Mouse (Mus musculus): ENCODE measurements at regions not wholly inside any gene's neighbourhood (a gene's known extent, or its start where the extent isn't known, plus 50 kb on each side); places are given as distances from the start of the nearest gene placed in this dataset.

DNA sequence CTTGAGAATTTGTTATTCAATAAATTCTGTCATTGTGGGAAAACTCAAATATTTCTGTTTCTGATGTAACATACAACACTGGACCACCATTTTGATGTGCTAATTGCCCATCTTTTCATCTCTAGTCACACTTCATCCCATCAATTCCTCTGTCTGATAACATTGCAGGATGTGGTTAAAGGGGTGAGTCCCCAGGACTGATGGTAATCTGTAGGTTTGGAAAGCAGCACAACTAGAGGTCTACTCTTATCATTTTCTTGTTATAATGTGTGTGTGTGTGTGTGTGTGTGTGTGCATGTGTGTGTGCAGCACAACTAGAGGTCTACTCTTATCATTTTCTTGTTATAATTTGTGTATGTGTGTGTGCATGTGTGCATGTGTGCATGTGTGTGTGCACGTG lies 160.5 kb upstream of the Meis1 start:
- H3K36me3 ChIP-seq (ENCODE audit: control insufficient read depth, insufficient read depth, low read length, poor library complexity, severe bottlenecking) = no peaks in the 10 kb centered on the region
- H3K27ac ChIP-seq (ENCODE audit: insufficient read depth, low read depth, low read length, poor library complexity, severe bottlenecking) = no peak overlapping the region
- no peak for DNase-seq (ENCODE audit: low read depth, low spot score)
- no peak overlapping the region for H3K4me3 ChIP-seq (ENCODE audit: insufficient read depth in 1 of 2, low read depth in 1 of 2, low read length in 2 of 2, poor library complexity in 1 of 2, severe bottlenecking in 1 of 2)
- in situ Hi-C loops (cut with MboI; ENCODE audit: low sequenced_read_pairs in 2 of 2, unreplicated experiment in 2 of 2) = no loop called here
- TF ChIP-seq CHD2 (IDR thresholded peaks at IDR 0.05; ENCODE audit: low read depth, low read length) (no peak), ZC3H11A (IDR thresholded peaks at IDR 0.05; ENCODE audit: borderline replicate concordance, low read depth, low read length) (no peak), MAFK (IDR thresholded peaks at IDR 0.05; ENCODE audit: insufficient read depth, low read depth, low read length) (no peak)
- no peaks in the 10 kb centered on the region for H3K9me3 ChIP-seq (ENCODE audit: control insufficient read depth, insufficient read depth, low read depth, low read length)
- H3K9ac ChIP-seq (ENCODE audit: insufficient read depth, low read depth, low read length, poor library complexity, severe bottlenecking) = no peak overlapping the region
- H3K4me1 ChIP-seq (ENCODE audit: control insufficient read depth in 2 of 2, insufficient read depth in 2 of 2, low read length in 2 of 2, poor library complexity in 1 of 2) = no peaks in the 10 kb centered on the region

DNA sequence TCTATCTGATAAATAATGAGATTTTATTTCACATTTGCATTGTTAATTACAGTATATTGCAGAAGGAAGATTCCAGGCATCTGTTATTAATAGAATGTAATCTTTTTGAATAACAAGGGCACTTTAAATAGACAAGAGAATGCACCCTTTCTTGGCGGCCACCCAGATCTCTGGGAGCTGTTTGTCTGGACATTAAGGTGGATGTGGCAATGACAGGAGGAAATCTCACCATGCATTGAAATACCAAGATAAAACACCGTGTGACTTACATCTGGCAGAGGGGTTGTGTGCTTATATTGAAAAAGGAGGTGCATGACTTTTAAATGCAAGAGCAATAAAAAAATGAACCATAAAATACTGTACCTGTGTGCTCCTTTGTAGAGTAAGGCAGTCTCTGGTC lies 171.0 kb upstream of the Meis1 start:
- Histone ChIP-seq H3K4me1 (ENCODE audit: control insufficient read depth in 2 of 2, insufficient read depth in 2 of 2, low read length in 2 of 2, poor library complexity in 1 of 2) (no peaks in the 10 kb centered on the region), H3K9ac (ENCODE audit: insufficient read depth, low read depth, low read length, poor library complexity, severe bottlenecking) (no peak overlapping the region), H3K4me3 (ENCODE audit: insufficient read depth in 1 of 2, low read depth in 1 of 2, low read length in 2 of 2, poor library complexity in 1 of 2, severe bottlenecking in 1 of 2) (no peak overlapping the region), H3K27ac (ENCODE audit: insufficient read depth, low read depth, low read length, poor library complexity, severe bottlenecking) (no peak overlapping the region), H3K9me3 (ENCODE audit: control insufficient read depth, insufficient read depth, low read depth, low read length) (no peaks in the 10 kb centered on the region), H3K36me3 (ENCODE audit: control insufficient read depth, insufficient read depth, low read length, poor library complexity, severe bottlenecking) (no peaks in the 10 kb centered on the region)
- no peak for TF ChIP-seq MAFK (IDR thresholded peaks at IDR 0.05; ENCODE audit: insufficient read depth, low read depth, low read length)
- no peak for DNase-seq (ENCODE audit: low read depth, low spot score)
- in situ Hi-C loops (cut with MboI; ENCODE audit: low sequenced_read_pairs in 2 of 2, unreplicated experiment in 2 of 2) = no loop called here

DNA sequence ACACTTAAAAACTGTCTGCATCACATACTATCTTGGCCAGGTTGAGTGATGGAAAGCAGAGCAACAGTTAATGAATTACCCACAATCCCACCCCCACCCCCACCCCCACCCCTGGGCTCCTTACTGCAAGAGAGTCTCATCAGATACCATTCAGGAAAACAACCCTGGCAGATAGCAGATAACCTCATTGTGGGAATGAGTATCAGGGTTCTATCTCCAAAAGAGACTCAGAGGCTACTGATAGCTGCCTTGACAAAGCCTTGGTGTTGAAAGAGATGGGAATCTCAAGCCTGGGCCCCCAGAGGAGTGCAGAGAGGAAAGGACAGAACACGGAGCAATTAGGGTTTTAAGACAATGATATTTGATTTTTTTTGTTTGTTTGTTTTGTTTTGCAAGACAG lies 175.7 kb upstream of the Meis1 start:
- Histone ChIP-seq H3K4me1 (ENCODE audit: control insufficient read depth in 2 of 2, insufficient read depth in 2 of 2, low read length in 2 of 2, poor library complexity in 1 of 2) (peaks cover 0 to 2% of the 10 kb centered on the region in 2 experiments; a peak in 1 of 4 replicates), H3K27ac (ENCODE audit: insufficient read depth, low read depth, low read length, poor library complexity, severe bottlenecking) (no peak overlapping the region), H3K9ac (ENCODE audit: insufficient read depth, low read depth, low read length, poor library complexity, severe bottlenecking) (no peak overlapping the region), H3K36me3 (ENCODE audit: control insufficient read depth, insufficient read depth, low read length, poor library complexity, severe bottlenecking) (no peaks in the 10 kb centered on the region), H3K9me3 (ENCODE audit: control insufficient read depth, insufficient read depth, low read depth, low read length) (no peaks in the 10 kb centered on the region), H3K4me3 (ENCODE audit: insufficient read depth in 1 of 2, low read depth in 1 of 2, low read length in 2 of 2, poor library complexity in 1 of 2, severe bottlenecking in 1 of 2) (no peak overlapping the region)
- TF ChIP-seq HCFC1 (IDR thresholded peaks at IDR 0.05; ENCODE audit: borderline replicate concordance, insufficient read depth, low read length) (no peak), ZNF384 (IDR thresholded peaks at IDR 0.05; ENCODE audit: low read depth, low read length) (no peak), MAFK (IDR thresholded peaks at IDR 0.05; ENCODE audit: insufficient read depth, low read depth, low read length) (no peak), CHD2 (IDR thresholded peaks at IDR 0.05; ENCODE audit: low read depth, low read length) (no peak), ZC3H11A (IDR thresholded peaks at IDR 0.05; ENCODE audit: borderline replicate concordance, low read depth, low read length) (no peak)
- no peak for DNase-seq (ENCODE audit: low read depth, low spot score)
- in situ Hi-C loops (cut with MboI; ENCODE audit: low sequenced_read_pairs in 2 of 2, unreplicated experiment in 2 of 2) = no loop called here

- Histone ChIP-seq H3K27ac (ENCODE audit: insufficient read depth, low read depth, low read length, poor library complexity, severe bottlenecking) (no peak overlapping the region), H3K9ac (ENCODE audit: insufficient read depth, low read depth, low read length, poor library complexity, severe bottlenecking) (no peak overlapping the region), H3K4me1 (ENCODE audit: control insufficient read depth in 2 of 2, insufficient read depth in 2 of 2, low read length in 2 of 2, poor library complexity in 1 of 2) (peaks cover 0 to 2% of the 10 kb centered on the region in 2 experiments; a peak in 1 of 4 replicates), H3K36me3 (ENCODE audit: control insufficient read depth, insufficient read depth, low read length, poor library complexity, severe bottlenecking) (no peaks in the 10 kb centered on the region), H3K4me3 (ENCODE audit: insufficient read depth in 1 of 2, low read depth in 1 of 2, low read length in 2 of 2, poor library complexity in 1 of 2, severe bottlenecking in 1 of 2) (no peak overlapping the region), H3K9me3 (ENCODE audit: control insufficient read depth, insufficient read depth, low read depth, low read length) (no peaks in the 10 kb centered on the region)
- DNase-seq (ENCODE audit: low read depth, low spot score) = no peak
- no peak for TF ChIP-seq MAFK (IDR thresholded peaks at IDR 0.05; ENCODE audit: insufficient read depth, low read depth, low read length)
- TF ChIP-seq ZNF384 (IDR thresholded peaks at IDR 0.05; ENCODE audit: low read depth, low read length) = no peak
- TF ChIP-seq ZC3H11A (IDR thresholded peaks at IDR 0.05; ENCODE audit: borderline replicate concordance, low read depth, low read length) = no peak
- TF ChIP-seq CHD2 (IDR thresholded peaks at IDR 0.05; ENCODE audit: low read depth, low read length) = no peak
- no peak for TF ChIP-seq HCFC1 (IDR thresholded peaks at IDR 0.05; ENCODE audit: borderline replicate concordance, insufficient read depth, low read length)
- in situ Hi-C loops (cut with MboI; ENCODE audit: low sequenced_read_pairs in 2 of 2, unreplicated experiment in 2 of 2) = no loop called here
Measured at GRCm38 (mm10) chr11:19197790-19198189, 179.0 kb upstream of the Meis1 start.

DNA sequence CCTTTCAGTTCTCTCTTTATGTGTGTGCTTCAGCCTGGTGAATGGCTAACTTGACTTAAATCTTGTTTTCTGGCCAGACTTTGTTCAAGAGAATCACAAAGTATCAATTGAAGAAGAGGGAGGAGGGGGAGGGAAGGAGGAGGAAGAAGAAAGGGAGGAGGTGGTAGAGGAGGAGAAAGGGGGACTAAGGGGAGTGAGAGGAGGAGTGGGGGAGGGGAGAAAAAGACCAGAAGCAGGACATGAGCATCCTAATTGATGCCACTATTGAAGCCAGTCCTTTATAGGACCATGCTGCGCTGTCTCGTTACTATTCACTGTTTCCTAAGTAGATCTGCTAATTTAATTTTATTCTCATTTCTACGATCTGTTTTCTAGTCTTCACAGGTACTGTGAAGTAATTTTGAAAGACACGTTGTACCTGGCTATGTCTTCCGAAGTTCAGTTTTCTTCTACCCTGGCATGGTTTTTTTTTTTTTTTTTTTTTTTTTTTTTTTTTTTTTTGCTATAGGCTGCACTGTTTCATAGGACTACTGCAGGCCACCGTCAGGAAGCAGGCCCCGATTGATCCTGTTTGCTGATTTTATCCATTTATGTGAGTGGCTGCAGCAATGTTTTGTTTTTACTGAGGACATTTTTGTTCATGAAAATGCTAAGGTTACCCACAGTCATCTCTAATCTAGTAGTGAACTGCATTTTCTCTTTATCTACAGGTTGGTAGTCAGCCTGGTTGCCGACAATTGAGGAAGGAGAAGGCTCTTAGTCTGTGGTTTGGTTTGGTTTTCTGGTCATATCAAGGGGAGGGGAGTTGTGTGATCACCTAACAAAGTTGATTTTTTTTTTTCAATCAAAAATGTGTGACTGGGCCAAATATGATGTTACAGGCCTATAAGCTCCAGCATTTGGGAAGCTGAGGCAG lies 184.1 kb upstream of the Meis1 start:
- TF ChIP-seq MAFK (IDR thresholded peaks at IDR 0.05; ENCODE audit: insufficient read depth, low read depth, low read length) (no peak), ZNF384 (IDR thresholded peaks at IDR 0.05; ENCODE audit: low read depth, low read length) (peak; percentile 76)
- no peak overlapping the region for H3K9ac ChIP-seq (ENCODE audit: insufficient read depth, low read depth, low read length, poor library complexity, severe bottlenecking)
- in situ Hi-C loops (cut with MboI; ENCODE audit: low sequenced_read_pairs in 2 of 2, unreplicated experiment in 2 of 2) = no loop called here
- no peak overlapping the region for H3K27ac ChIP-seq (ENCODE audit: insufficient read depth, low read depth, low read length, poor library complexity, severe bottlenecking)
- no peak for DNase-seq (ENCODE audit: low read depth, low spot score)
- H3K9me3 ChIP-seq (ENCODE audit: control insufficient read depth, insufficient read depth, low read depth, low read length) = no peaks in the 10 kb centered on the region
- no peaks in the 10 kb centered on the region for H3K36me3 ChIP-seq (ENCODE audit: control insufficient read depth, insufficient read depth, low read length, poor library complexity, severe bottlenecking)
- no peak overlapping the region for H3K4me3 ChIP-seq (ENCODE audit: insufficient read depth in 1 of 2, low read depth in 1 of 2, low read length in 2 of 2, poor library complexity in 1 of 2, severe bottlenecking in 1 of 2)
- no peaks in the 10 kb centered on the region for H3K4me1 ChIP-seq (ENCODE audit: control insufficient read depth in 2 of 2, insufficient read depth in 2 of 2, low read length in 2 of 2, poor library complexity in 1 of 2)

Data from ES-E14 (cell line).